Comparison of ENCODE assay signal across 11 mouse cellular contexts in genomic region chr16:12516834-12517685, GRCm38 (mm10).
A peak's percentile ranks its signal among the peaks of the same experiment; 100 is the strongest.
DNase-seq lines count a peak whose midpoint lies in the region.
"Had no signal": no experiment of that assay in that cellular context is flagged by ENCODE, and none has a peak within 500 bp of the region (broad histone marks: within the 10 kb centered on the region; RNA-seq: fewer than 3 reads in every experiment).

No protein-coding gene starts in this region.

- peak; percentile 2 for DNase-seq in heart, adult 8-10 months (ENCODE audit: low spot score)
- no peak for DNase-seq in heart, postnatal 14 days
- DNase-seq in left cerebral cortex, adult 11 months (ENCODE audit: low spot score): peak; percentile 36
- DNase-seq in left cerebral cortex, adult 18-20 months (ENCODE audit: low spot score in 2 of 2): no peak
- DNase-seq in right cerebral cortex, postnatal 10 days (ENCODE audit: low spot score in 2 of 2): peak; percentile 27 to 40
- no peak for DNase-seq in right cerebral cortex, postnatal 14 days
- no peak for DNase-seq in natural killer cell, adult 2 months (ENCODE audit: low spot score in 2 of 2)
- DNase-seq: cerebellum, adult 11-12 months; cerebellum, postnatal 36 days; gastrocnemius, postnatal 36 days; thymus, postnatal 25 days had no signal

- intact Hi-C loops in heart, postnatal 14 days (cut with DNase I): no loop called here

Comparison
In these comparisons a context has a peak if more than half of its experiments do, and no peak if none do; other contexts are left out.
1. DNase-seq: peak in heart, adult 8-10 months (single experiment), left cerebral cortex, adult 11 months (single experiment) and right cerebral cortex, postnatal 10 days (2 of 2); none in heart, postnatal 14 days (0 of 2), left cerebral cortex, adult 18-20 months (0 of 2), right cerebral cortex, postnatal 14 days (single experiment) and natural killer cell, adult 2 months (0 of 2).